Mouse (Mus musculus): Measurements from ENCODE around the gene Thra. TPM values are rescaled to one million over a fixed set of nuclear protein-coding genes. Genes with fewer than 3 reads are reported as not detected.

Gene Thra
- polyA plus RNA-seq, 1 experiment from 2014 or later: 9.5 TPM

DNA sequence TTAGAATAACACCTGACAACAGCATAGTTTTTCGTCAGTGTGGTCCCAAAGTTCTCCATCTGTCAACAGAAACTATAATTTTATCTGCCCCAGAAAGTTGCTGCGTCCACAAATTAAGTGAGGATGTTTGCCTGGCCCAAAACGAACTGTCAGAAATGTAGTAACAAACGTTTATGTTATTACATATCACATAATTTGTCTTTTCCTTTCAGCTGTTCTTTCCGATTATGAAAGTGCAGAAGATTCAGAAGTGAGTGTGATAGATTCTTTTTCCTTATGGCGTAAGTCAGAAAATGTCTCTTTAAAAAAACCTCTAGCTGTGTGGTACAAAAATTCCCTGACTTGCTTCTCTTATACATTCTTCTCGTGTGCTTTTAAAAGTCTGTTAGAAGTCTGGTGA, 70.2 kb downstream of the Thra start:
- no peaks in the 10 kb centered on the region for H3K9me3 ChIP-seq (replicated peaks)
- peak overlapping the region; percentile 87 for H3K4me3 ChIP-seq
- peaks cover 17% of the 10 kb centered on the region for H3K4me1 ChIP-seq
- 84% methylated on average over 7 of the region's 7 CpGs for WGBS
- DNase-seq (ENCODE audit: low spot score): no peak
- no peaks in the 10 kb centered on the region for H3K27me3 ChIP-seq (ENCODE audit: low read depth, poor library complexity, severe bottlenecking)
- H3K27ac ChIP-seq (replicated peaks): peak overlapping the region; percentile 98
- H3K36me3 ChIP-seq: peaks cover 78% of the 10 kb centered on the region

DNA sequence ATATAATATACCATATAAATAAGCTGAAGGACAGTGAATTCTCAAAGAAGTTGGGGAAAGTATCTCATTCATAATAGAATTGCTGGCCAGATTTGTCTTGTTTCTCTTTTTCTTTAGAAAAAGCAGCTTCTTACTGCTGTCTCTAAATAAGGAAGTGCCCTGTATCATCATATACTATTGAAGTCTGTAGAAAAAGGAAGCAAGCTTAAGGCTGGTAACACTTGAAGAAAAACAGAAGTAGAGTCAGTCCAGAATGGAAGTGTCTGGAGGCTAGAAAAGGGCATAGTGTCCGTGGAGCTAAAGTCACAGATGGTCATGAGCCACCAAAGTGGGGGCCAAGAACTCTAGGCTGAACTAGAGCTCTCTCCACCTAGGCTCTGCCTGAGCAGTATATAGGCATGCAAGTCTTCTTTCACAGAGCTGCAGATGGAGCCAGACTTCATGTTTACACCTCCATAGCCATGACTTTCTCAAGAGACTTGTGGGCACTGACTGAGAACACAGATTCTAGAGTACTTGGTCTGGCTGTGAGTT, 76.3 kb downstream of the Thra start:
- peaks cover 99% of the 10 kb centered on the region for H3K36me3 ChIP-seq
- whole genome bisulfite sequencing: 93% methylated on average over 1 of the region's 1 CpGs

More for the DNA sequence above, 76.3 kb downstream of the Thra start:
- Histone ChIP-seq H3K27ac (replicated peaks) (no peak overlapping the region), H3K4me3 (no peak overlapping the region), H3K9me3 (replicated peaks) (no peaks in the 10 kb centered on the region), H3K27me3 (ENCODE audit: low read depth, poor library complexity, severe bottlenecking) (no peaks in the 10 kb centered on the region), H3K4me1 (no peaks in the 10 kb centered on the region)
- no peak for DNase-seq (ENCODE audit: low spot score)

Other genes starting within 250 kb of the Thra start
- 0.02 and 0.06 TPM in 2 replicates for gene Ikzf3, start 194.6 kb upstream of the Thra start, polyA plus RNA-seq (2016; fragmentation: Nextera tagmentation; extraction: Ambion mirVana)
- 0.11 and 0.32 TPM in 2 replicates for gene Zpbp2, start 189.5 kb upstream of the Thra start, polyA plus RNA-seq (2016; fragmentation: Nextera tagmentation; extraction: Ambion mirVana)
- 65.8 and 81.0 TPM in 2 replicates for gene Ormdl3, start 153.3 kb upstream of the Thra start, polyA plus RNA-seq (2016; fragmentation: Nextera tagmentation; extraction: Ambion mirVana)
- gene Lrrc3c, start 142.3 kb upstream of the Thra start, polyA plus RNA-seq (2016; fragmentation: Nextera tagmentation; extraction: Ambion mirVana): not detected in 2 replicates
- 1.4 and 2.1 TPM in 2 replicates for gene Gm12355, start 115.0 kb upstream of the Thra start, polyA plus RNA-seq (2016; fragmentation: Nextera tagmentation; extraction: Ambion mirVana)
- not detected in 2 replicates for gene Gsdma3, start 114.3 kb upstream of the Thra start, polyA plus RNA-seq (2016; fragmentation: Nextera tagmentation; extraction: Ambion mirVana)
- not detected in 2 replicates for gene Gsdma2, start 93.9 kb upstream of the Thra start, polyA plus RNA-seq (2016; fragmentation: Nextera tagmentation; extraction: Ambion mirVana)
- not detected in 2 replicates for gene Gsdma, start 76.3 kb upstream of the Thra start, polyA plus RNA-seq (2016; fragmentation: Nextera tagmentation; extraction: Ambion mirVana)
- gene Psmd3, start 58.1 kb upstream of the Thra start, polyA plus RNA-seq (2016; fragmentation: Nextera tagmentation; extraction: Ambion mirVana): 246 and 258 TPM in 2 replicates
- not detected in 2 replicates for gene Csf3, start 39.4 kb upstream of the Thra start, polyA plus RNA-seq (2016; fragmentation: Nextera tagmentation; extraction: Ambion mirVana)
- 74.1 and 82.2 TPM in 2 replicates for gene Med24, start 11.2 kb upstream of the Thra start, polyA plus RNA-seq (2016; fragmentation: Nextera tagmentation; extraction: Ambion mirVana)
- 1.4 TPM in 2 replicates for gene Nr1d1, start 34.7 kb downstream of the Thra start, polyA plus RNA-seq (2016; fragmentation: Nextera tagmentation; extraction: Ambion mirVana)
- gene Msl1, start 54.9 kb downstream of the Thra start, polyA plus RNA-seq (2016; fragmentation: Nextera tagmentation; extraction: Ambion mirVana): 22.9 and 24.3 TPM in 2 replicates
- 49.0 and 55.7 TPM in 2 replicates for gene Casc3, start 64.3 kb downstream of the Thra start, polyA plus RNA-seq (2016; fragmentation: Nextera tagmentation; extraction: Ambion mirVana)
- 1.3 TPM in 2 replicates for gene Rapgefl1, start 96.1 kb downstream of the Thra start, polyA plus RNA-seq (2016; fragmentation: Nextera tagmentation; extraction: Ambion mirVana)
- 3.7 and 3.9 TPM in 2 replicates for gene Wipf2, start 123.0 kb downstream of the Thra start, polyA plus RNA-seq (2016; fragmentation: Nextera tagmentation; extraction: Ambion mirVana)
- gene Cdc6, start 167.2 kb downstream of the Thra start, polyA plus RNA-seq (2016; fragmentation: Nextera tagmentation; extraction: Ambion mirVana): 53.3 and 67.8 TPM in 2 replicates
- 15.5 and 16.1 TPM in 2 replicates for gene Rara, start 187.2 kb downstream of the Thra start, polyA plus RNA-seq (2016; fragmentation: Nextera tagmentation; extraction: Ambion mirVana)
- gene Gjd3, start 242.4 kb downstream of the Thra start, polyA plus RNA-seq (2016; fragmentation: Nextera tagmentation; extraction: Ambion mirVana): 0.16 TPM in 1 of 2 replicates, not detected in the other

All from midbrain, embryonic 10.5 days (tissue).